Mouse (Mus musculus) lung, embryonic 15.5 days (tissue): ENCODE data around the gene Phlda2. TPM values are rescaled to one million over a fixed set of nuclear protein-coding genes. Genes with fewer than 3 reads are reported as not detected.
A peak's percentile ranks its signal among the peaks of the same experiment; 100 is the strongest.
"Not testable (repeated sequence)": the region's sequence is repeated elsewhere in the genome, so short reads cannot be mapped to it uniquely, and the experiment has no call there.

ENCODE experiments used
- ATAC-seq: fragments of 200-750 bp; cut with Nextera tagmentation; 2 replicates; pipeline ENCODE4 v1.8.0; 2017; ENCODE audit warnings: moderate number of reproducible peaks, borderline replicate concordance; ENCODE audit not compliant: low FRiP score, low TSS enrichment; ENCODE audit errors: extremely low read depth
- H3K27ac ChIP-seq: fragments of 300-500 bp; sonication (generic); 2 replicates; pipeline ENCODE4 v1.5.1; 2015; ENCODE audit warnings: moderate library complexity, mild to moderate bottlenecking, inconsistent platforms
- H3K27me3 ChIP-seq: fragments of 300-500 bp; sonication (generic); 2 replicates; pipeline ENCODE4 v1.6.1; 2015; ENCODE audit warnings: inconsistent platforms
- H3K36me3 ChIP-seq: fragments of 300-500 bp; sonication (generic); 2 replicates; pipeline ENCODE4 v1.6.1; 2015; ENCODE audit warnings: inconsistent platforms
- H3K4me1 ChIP-seq: fragments of 300-500 bp; sonication (generic); 2 replicates; pipeline ENCODE4 v1.6.1; 2015; ENCODE audit warnings: inconsistent platforms
- H3K4me2 ChIP-seq: fragments of 300-500 bp; sonication (generic); 2 replicates; pipeline ENCODE4 v1.6.1; 2015; ENCODE audit warnings: inconsistent platforms, mild to moderate bottlenecking, moderate library complexity
- H3K4me3 ChIP-seq: fragments of 300-500 bp; sonication (generic); 2 replicates; pipeline ENCODE4 v1.5.1; 2015; ENCODE audit warnings: mild to moderate bottlenecking, inconsistent platforms
- H3K9ac ChIP-seq: fragments of 300-500 bp; sonication (generic); 2 replicates; pipeline ENCODE4 v1.6.1; 2015; ENCODE audit warnings: inconsistent platforms
- H3K9me3 ChIP-seq: fragments of 300-500 bp; sonication (generic); 2 replicates; pipeline ENCODE4 v1.6.1; 2016; ENCODE audit warnings: inconsistent platforms
- WGBS: fragments of 180-500 bp; shearing (Covaris S2); methylation state at CpG from one replicate; pipeline ENCODE4 v1.1.7; 2015; 5-methylcytosine and 5-hydroxymethylcytosine counted together
- polyA plus RNA-seq: library from polyadenylated mRNA; unstranded; fragments of >200 nt; fragmentation: Nextera tagmentation; extraction: Ambion mirVana; gene quantifications from 2 replicates; pipeline ENCODE4 v1.2.1, GENCODE M21; 2015

Gene Phlda2
- 4.7 and 4.9 TPM in 2 replicates for polyA plus RNA-seq

GRCm38 (mm10) chr7:143502418-143503200 is at the start of gene Phlda2:
TSS of gene Phlda2 (minus strand) at chr7:143503150.
- Histone ChIP-seq H3K27ac (no peak within 1 kb of the TSS; the same call in 1 of the 2 replicates), H3K4me2 (peak within 1 kb of the TSS; percentile 81), H3K27me3 (peaks cover 58% of the 10 kb centered on the region), H3K4me3 (peak within 1 kb of the TSS; percentile 41), H3K9me3 (no peaks in the 10 kb centered on the region), H3K36me3 (no peaks in the 10 kb centered on the region), H3K4me1 (peaks cover 16% of the 10 kb centered on the region), H3K9ac (peak within 1 kb of the TSS; percentile 19; the same call in 1 of the 2 replicates)
- ATAC-seq, result no peak
- under 1% methylated on average over 51 of the region's 51 CpGs for WGBS

GRCm38 (mm10) chr7:143549588-143550220 is 46.8 kb upstream of the Phlda2 start:
- Histone ChIP-seq H3K9ac (peak overlapping the region; percentile 64), H3K27ac (peak overlapping the region; percentile 90), H3K9me3 (no peaks in the 10 kb centered on the region), H3K36me3 (0 out of 2 replicates have a peak, but pooled peaks cover 3% of the 10 kb centered on the region), H3K27me3 (no peaks in the 10 kb centered on the region), H3K4me3 (peak overlapping the region; percentile 97), H3K4me2 (peak overlapping the region; percentile 81), H3K4me1 (peaks cover 29% of the 10 kb centered on the region)
- WGBS, result 16% methylated on average over 2 of the region's 2 CpGs
- no peak for ATAC-seq

GRCm38 (mm10) chr7:143548976-143549457 is 46.1 kb upstream of the Phlda2 start, which contains the start of gene Nap1l4:
TSS of gene Nap1l4 (minus strand) at chr7:143549106.
- WGBS, result under 1% methylated on average over 43 of the region's 43 CpGs
- Histone ChIP-seq H3K9ac (peak within 1 kb of the TSS; percentile 92), H3K36me3 (no peaks in the 10 kb centered on the region), H3K9me3 (no peaks in the 10 kb centered on the region), H3K27ac (peak within 1 kb of the TSS; percentile 96), H3K27me3 (no peaks in the 10 kb centered on the region), H3K4me2 (peak within 1 kb of the TSS; percentile 81), H3K4me1 (peaks cover 29% of the 10 kb centered on the region), H3K4me3 (peak within 1 kb of the TSS; percentile 97)
- peak; percentile 99 for ATAC-seq

GRCm38 (mm10) chr7:143548231-143548961 is 45.4 kb upstream of the Phlda2 start:
- H3K9ac ChIP-seq, result peak overlapping the region; percentile 92
- H3K4me2 ChIP-seq, result peak overlapping the region; percentile 61
- H3K9me3 ChIP-seq, result no peaks in the 10 kb centered on the region
- no peaks in the 10 kb centered on the region for H3K36me3 ChIP-seq
- H3K27me3 ChIP-seq, result no peaks in the 10 kb centered on the region
- peak overlapping the region; percentile 96 for H3K27ac ChIP-seq
- peak; percentile 82 for ATAC-seq
- WGBS, result under 1% methylated on average over 53 of the region's 63 CpGs
- H3K4me1 ChIP-seq, result peaks cover 29% of the 10 kb centered on the region
- peak overlapping the region; percentile 97 for H3K4me3 ChIP-seq

GRCm38 (mm10) chr7:143546554-143546953 is 43.6 kb upstream of the Phlda2 start:
- Histone ChIP-seq H3K36me3 (no peaks in the 10 kb centered on the region), H3K4me1 (peaks cover 34% of the 10 kb centered on the region), H3K27me3 (no peaks in the 10 kb centered on the region), H3K9me3 (no peaks in the 10 kb centered on the region), H3K4me2 (0 out of 2 replicates have a peak overlapping the region, but pooled peaks have one; percentile 9), H3K4me3 (no peak overlapping the region), H3K9ac (0 out of 2 replicates have a peak overlapping the region, but pooled peaks have one; percentile 7), H3K27ac (no peak overlapping the region)
- 16% methylated on average over 2 of the region's 2 CpGs for WGBS
- no peak for ATAC-seq

GRCm38 (mm10) chr7:143544368-143544767 is 41.4 kb upstream of the Phlda2 start:
- Histone ChIP-seq H3K4me2 (no peak overlapping the region), H3K9me3 (no peaks in the 10 kb centered on the region), H3K9ac (no peak overlapping the region), H3K27ac (no peak overlapping the region), H3K4me1 (peaks cover 28% of the 10 kb centered on the region), H3K36me3 (peaks cover 15% of the 10 kb centered on the region), H3K27me3 (no peaks in the 10 kb centered on the region), H3K4me3 (no peak overlapping the region)
- WGBS, result 89% methylated on average over 2 of the region's 2 CpGs
- ATAC-seq, result no peak

GRCm38 (mm10) chr7:143538671-143539070 is 35.7 kb upstream of the Phlda2 start:
- Histone ChIP-seq H3K4me3 (no peak overlapping the region), H3K27ac (no peak overlapping the region), H3K9me3 (no peaks in the 10 kb centered on the region), H3K4me2 (no peak overlapping the region), H3K9ac (no peak overlapping the region), H3K4me1 (peaks cover 6% of the 10 kb centered on the region; the same call in 1 of the 2 replicates), H3K27me3 (no peaks in the 10 kb centered on the region), H3K36me3 (peaks cover 64% of the 10 kb centered on the region)
- ATAC-seq, result no peak
- 31% methylated on average over 1 of the region's 1 CpGs for WGBS

- H3K27me3 ChIP-seq, H3K4me3 ChIP-seq, ATAC-seq, H3K4me1 ChIP-seq, H3K27ac ChIP-seq, H3K9me3 ChIP-seq, H3K9ac ChIP-seq, H3K4me2 ChIP-seq: not testable (repeated sequence)
- 80% methylated on average over 6 of the region's 6 CpGs for WGBS
- peaks cover 69% of the 10 kb centered on the region for H3K36me3 ChIP-seq
Observed at GRCm38 (mm10) chr7:143538229-143538628, 35.3 kb upstream of the Phlda2 start.

- Histone ChIP-seq H3K4me2 (no peak overlapping the region), H3K36me3 (peaks cover 88% of the 10 kb centered on the region), H3K4me3 (no peak overlapping the region), H3K27me3 (no peaks in the 10 kb centered on the region), H3K27ac (no peak overlapping the region), H3K4me1 (no peaks in the 10 kb centered on the region), H3K9me3 (no peaks in the 10 kb centered on the region), H3K9ac (no peak overlapping the region)
- ATAC-seq, result no peak
- 89% methylated on average over 3 of the region's 3 CpGs for WGBS
Observed at GRCm38 (mm10) chr7:143536251-143536650, 33.3 kb upstream of the Phlda2 start.

- no peak for ATAC-seq
- H3K27me3 ChIP-seq, result no peaks in the 10 kb centered on the region
- H3K27ac ChIP-seq, result no peak overlapping the region
- no peak overlapping the region for H3K4me2 ChIP-seq
- H3K36me3 ChIP-seq, result peaks cover 98% of the 10 kb centered on the region
- no peaks in the 10 kb centered on the region for H3K9me3 ChIP-seq
- 75% methylated on average over 2 of the region's 2 CpGs for WGBS
- H3K4me1 ChIP-seq, result no peaks in the 10 kb centered on the region
- no peak overlapping the region for H3K4me3 ChIP-seq
- no peak overlapping the region for H3K9ac ChIP-seq
Observed at GRCm38 (mm10) chr7:143533284-143533683, 30.3 kb upstream of the Phlda2 start.

GRCm38 (mm10) chr7:143532410-143532809 is 29.5 kb upstream of the Phlda2 start:
- H3K4me3 ChIP-seq, result no peak overlapping the region
- H3K9ac ChIP-seq, result no peak overlapping the region
- H3K4me2 ChIP-seq, result no peak overlapping the region
- H3K27ac ChIP-seq, result no peak overlapping the region
- peaks cover 98% of the 10 kb centered on the region for H3K36me3 ChIP-seq
- H3K4me1 ChIP-seq, result no peaks in the 10 kb centered on the region
- no peak for ATAC-seq
- H3K9me3 ChIP-seq, result no peaks in the 10 kb centered on the region
- H3K27me3 ChIP-seq, result no peaks in the 10 kb centered on the region
- WGBS, result 72% methylated on average over 1 of the region's 1 CpGs
